Mouse (Mus musculus) embryonic fibroblast, embryonic 13.5 days (primary cell): ENCODE data around the gene Gm20538.

Source experiments
- CTCF ChIP-seq: IDR thresholded peaks from 2 replicates; pipeline ENCODE4 v1.5.1; 2011; ENCODE audit warnings: mild to moderate bottlenecking, control low read depth, low read length, moderate library complexity, borderline replicate concordance; ENCODE audit not compliant: insufficient read depth
- POLR2A ChIP-seq: IDR thresholded peaks from 2 replicates; pipeline ENCODE4 v1.6.1; 2011; ENCODE audit warnings: low read depth, mild to moderate bottlenecking, control low read depth, low read length, moderate library complexity

- TF ChIP-seq POLR2A: no peak
- TF ChIP-seq CTCF: no peak
Measured at GRCm38 (mm10) chr19:44588036-44588435, 35.4 kb upstream of the Gm20538 start.
